Mouse (Mus musculus): Measurements from ENCODE around the gene 1700001C19Rik.

The 1700001C19Rik gene

GRCm38 (mm10) chr17:47436156-47436906 is 845 bp downstream of the 1700001C19Rik start, which contains the start of gene AI661453:
TSS of gene AI661453 (plus strand) at chr17:47436615.
- in situ Hi-C loops (cut with MboI, MseI), result no loop called here

- in situ Hi-C loops (cut with MboI, MseI), result no loop called here
These were observed 6.4 kb downstream of the 1700001C19Rik start for GRCm38 (mm10) chr17:47430815-47431214.

GRCm38 (mm10) chr17:47428831-47429304 is 8.3 kb downstream of the 1700001C19Rik start:
- in situ Hi-C loops (cut with MboI, MseI), result no loop called here

GRCm38 (mm10) chr17:47427316-47427715 is 9.9 kb downstream of the 1700001C19Rik start:
- in situ Hi-C loops (cut with MboI, MseI), result no loop called here

GRCm38 (mm10) chr17:47424186-47424585 is 13.0 kb downstream of the 1700001C19Rik start:
- in situ Hi-C loops (cut with MboI, MseI), result loop anchor here (25.0 kb wide), 1 partner anchor 1487 kb away; no protein-coding TSS in a partner anchor

- in situ Hi-C loops (cut with MboI, MseI), result loop anchor here (25.0 kb wide), 1 partner anchor 1485 kb away; no protein-coding TSS in a partner anchor
These were observed 14.6 kb downstream of the 1700001C19Rik start for GRCm38 (mm10) chr17:47422616-47423015.

- in situ Hi-C loops (cut with MboI, MseI), result loop anchor here (25.0 kb wide), 1 partner anchor 1484 kb away; no protein-coding TSS in a partner anchor
These were observed 15.6 kb downstream of the 1700001C19Rik start for GRCm38 (mm10) chr17:47421566-47421965.

GRCm38 (mm10) chr17:47420195-47420594 is 17.0 kb downstream of the 1700001C19Rik start:
- in situ Hi-C loops (cut with MboI, MseI), result loop anchor here (25.0 kb wide), 1 partner anchor 1483 kb away; no protein-coding TSS in a partner anchor

GRCm38 (mm10) chr17:47409897-47410861 is 27.0 kb downstream of the 1700001C19Rik start:
- in situ Hi-C loops (cut with MboI, MseI), result loop anchor here (25.0 kb wide), 1 partner anchor 1473 kb away; no protein-coding TSS in a partner anchor

GRCm38 (mm10) chr17:47408558-47408898 is 28.6 kb downstream of the 1700001C19Rik start:
- in situ Hi-C loops (cut with MboI, MseI), result loop anchor here (25.0 kb wide), 1 partner anchor 1471 kb away; no protein-coding TSS in a partner anchor

GRCm38 (mm10) chr17:47407717-47408557 is 29.2 kb downstream of the 1700001C19Rik start:
- in situ Hi-C loops (cut with MboI, MseI), result loop anchor here (25.0 kb wide), 1 partner anchor 1471 kb away; no protein-coding TSS in a partner anchor

- in situ Hi-C loops (cut with MboI, MseI), result loop anchor here (25.0 kb wide), 1 partner anchor 1463 kb away; no protein-coding TSS in a partner anchor
These were observed 36.7 kb downstream of the 1700001C19Rik start, which contains the start of gene Guca1a for GRCm38 (mm10) chr17:47400451-47400850. TSS of gene Guca1a (minus strand) at chr17:47400584.

GRCm38 (mm10) chr17:47399091-47399490 is 38.1 kb downstream of the 1700001C19Rik start:
- in situ Hi-C loops (cut with MboI, MseI), result no loop called here

GRCm38 (mm10) chr17:47395376-47395913 is 41.7 kb downstream of the 1700001C19Rik start:
- in situ Hi-C loops (cut with MboI, MseI), result no loop called here

GRCm38 (mm10) chr17:47394223-47394869 is 42.8 kb downstream of the 1700001C19Rik start:
- in situ Hi-C loops (cut with MboI, MseI), result no loop called here

GRCm38 (mm10) chr17:47386649-47387048 is 50.5 kb downstream of the 1700001C19Rik start:
- in situ Hi-C loops (cut with MboI, MseI), result no loop called here

GRCm38 (mm10) chr17:47385145-47385544 is 52.0 kb downstream of the 1700001C19Rik start, which contains the start of gene Guca1b:
TSS of gene Guca1b (plus strand) at chr17:47385393.
- in situ Hi-C loops (cut with MboI, MseI), result no loop called here

GRCm38 (mm10) chr17:47384064-47384463 is 53.1 kb downstream of the 1700001C19Rik start:
- in situ Hi-C loops (cut with MboI, MseI), result no loop called here

- in situ Hi-C loops (cut with MboI, MseI), result no loop called here
These were observed 53.9 kb downstream of the 1700001C19Rik start for GRCm38 (mm10) chr17:47383266-47383665.

- in situ Hi-C loops (cut with MboI, MseI), result no loop called here
These were observed 55.3 kb downstream of the 1700001C19Rik start for GRCm38 (mm10) chr17:47381917-47382316.
